Mouse (Mus musculus) liver, embryonic 14.5 days (tissue): ENCODE results near the gene Gas6.

ENCODE experiments used
- CTCF ChIP-seq: IDR thresholded peaks from 2 replicates; pipeline ENCODE4 v1.5.1; 2016; ENCODE audit warnings: antibody characterized with exemption, low read depth, control low read depth
- EP300 ChIP-seq: IDR thresholded peaks from 2 replicates; pipeline ENCODE4 v1.6.1; 2016; ENCODE audit warnings: antibody characterized with exemption, low read depth

DNA sequence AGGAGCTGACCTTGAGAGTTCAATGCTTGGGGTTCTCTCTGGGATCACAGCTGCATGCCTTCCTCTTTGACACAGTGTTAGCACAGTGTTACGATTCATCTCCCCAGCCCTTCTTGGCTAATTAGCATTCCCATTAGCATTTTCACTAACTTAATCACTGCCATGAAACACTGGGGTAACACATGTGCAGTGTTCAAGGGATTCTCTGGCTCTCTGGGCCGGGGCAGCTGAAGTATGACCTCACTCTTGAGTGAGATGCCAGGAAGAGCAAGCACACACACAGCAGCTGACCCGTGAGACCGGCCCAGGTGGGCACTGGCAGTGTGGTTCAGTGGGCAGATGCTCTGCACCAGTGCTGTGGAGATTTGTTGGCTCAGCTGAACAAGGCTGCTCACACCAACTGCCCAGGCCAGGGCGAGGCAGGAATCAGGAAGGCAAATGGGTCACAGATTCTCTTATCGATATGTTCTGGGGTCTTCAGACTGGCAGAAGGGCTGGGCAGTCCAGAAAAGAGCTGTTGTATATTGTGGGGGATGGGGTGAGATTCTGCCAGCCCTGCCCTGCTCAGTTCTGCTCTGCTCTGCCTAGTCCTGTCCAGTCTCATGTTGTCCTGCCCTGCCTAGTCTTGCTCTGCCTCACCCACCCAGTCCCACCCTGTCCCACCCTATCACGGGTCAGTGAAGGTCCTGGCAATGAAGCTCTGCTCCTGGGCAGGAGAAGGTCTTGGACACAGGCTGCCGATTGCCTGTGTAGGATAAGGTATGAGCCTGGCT, 39.8 kb downstream of the Gas6 start:
- no peak for TF ChIP-seq CTCF
- no peak for TF ChIP-seq EP300
